Mouse (Mus musculus): ENCODE measurements around the gene Arfgef2. TPM values are rescaled to one million over a fixed set of nuclear protein-coding genes. Genes with fewer than 3 reads are reported as not detected.

Gene Arfgef2
- polyA plus RNA-seq, 1 experiment from 2014 or later: 4.1 TPM

- H3K9ac ChIP-seq: no peak overlapping the region
- ATAC-seq (ENCODE audit: low FRiP score, low read depth): no peak
- no peaks in the 10 kb centered on the region for H3K9me3 ChIP-seq
- H3K4me2 ChIP-seq (replicated peaks): no peak overlapping the region
- H3K4me1 ChIP-seq: no peaks in the 10 kb centered on the region
- no peaks in the 10 kb centered on the region for H3K27me3 ChIP-seq
- peaks cover 41% of the 10 kb centered on the region for H3K36me3 ChIP-seq
- H3K27ac ChIP-seq: no peak overlapping the region
- no peak overlapping the region for H3K4me3 ChIP-seq
- WGBS: 91% methylated on average over 4 of the region's 4 CpGs
Observed at GRCm38 (mm10) chr2:166834796-166835195, 29.4 kb downstream of the Arfgef2 start.

GRCm38 (mm10) chr2:166835581-166835980 lies 30.2 kb downstream of the Arfgef2 start:
- no peaks in the 10 kb centered on the region for H3K9me3 ChIP-seq
- H3K9ac ChIP-seq: no peak overlapping the region
- peaks cover 42% of the 10 kb centered on the region for H3K36me3 ChIP-seq
- no peak overlapping the region for H3K4me2 ChIP-seq (replicated peaks)
- H3K27me3 ChIP-seq: no peaks in the 10 kb centered on the region
- no peak overlapping the region for H3K4me3 ChIP-seq
- no peak overlapping the region for H3K27ac ChIP-seq
- WGBS: 80% methylated on average over 5 of the region's 5 CpGs
- no peak for ATAC-seq (ENCODE audit: low FRiP score, low read depth)
- H3K4me1 ChIP-seq: no peaks in the 10 kb centered on the region

GRCm38 (mm10) chr2:166841813-166842212 lies 36.4 kb downstream of the Arfgef2 start:
- Histone ChIP-seq H3K27me3 (no peaks in the 10 kb centered on the region), H3K4me2 (replicated peaks) (no peak overlapping the region), H3K27ac (no peak overlapping the region), H3K4me1 (no peaks in the 10 kb centered on the region), H3K9me3 (no peaks in the 10 kb centered on the region), H3K36me3 (peaks cover 56% of the 10 kb centered on the region), H3K9ac (no peak overlapping the region), H3K4me3 (no peak overlapping the region)
- WGBS: 80% methylated on average over 4 of the region's 4 CpGs
- ATAC-seq (ENCODE audit: low FRiP score, low read depth): no peak

GRCm38 (mm10) chr2:166850691-166851090 lies 45.3 kb downstream of the Arfgef2 start:
- no peaks in the 10 kb centered on the region for H3K4me1 ChIP-seq
- H3K27ac ChIP-seq: no peak overlapping the region
- peaks cover 82% of the 10 kb centered on the region for H3K36me3 ChIP-seq
- no peak overlapping the region for H3K9ac ChIP-seq
- 87% methylated on average over 11 of the region's 11 CpGs for WGBS
- no peak overlapping the region for H3K4me2 ChIP-seq (replicated peaks)
- H3K4me3 ChIP-seq: no peak overlapping the region
- no peak for ATAC-seq (ENCODE audit: low FRiP score, low read depth)
- 0 out of 2 replicates have a peak, but pooled peaks cover 4% of the 10 kb centered on the region for H3K9me3 ChIP-seq
- no peaks in the 10 kb centered on the region for H3K27me3 ChIP-seq

- Histone ChIP-seq H3K9ac (no peak overlapping the region), H3K4me1 (no peaks in the 10 kb centered on the region), H3K4me2 (replicated peaks) (no peak overlapping the region), H3K27me3 (no peaks in the 10 kb centered on the region), H3K27ac (no peak overlapping the region), H3K9me3 (0 out of 2 replicates have a peak, but pooled peaks cover 4% of the 10 kb centered on the region), H3K4me3 (no peak overlapping the region), H3K36me3 (peaks cover 86% of the 10 kb centered on the region)
- 91% methylated on average over 7 of the region's 7 CpGs for WGBS
- ATAC-seq (ENCODE audit: low FRiP score, low read depth): no peak
Observed at GRCm38 (mm10) chr2:166852270-166852669, 46.9 kb downstream of the Arfgef2 start.

- ATAC-seq (ENCODE audit: low FRiP score, low read depth): no peak
- 0 out of 2 replicates have a peak, but pooled peaks cover 4% of the 10 kb centered on the region for H3K9me3 ChIP-seq
- 92% methylated on average over 8 of the region's 8 CpGs for WGBS
- no peak overlapping the region for H3K27ac ChIP-seq
- H3K36me3 ChIP-seq: peaks cover 93% of the 10 kb centered on the region
- no peak overlapping the region for H3K4me2 ChIP-seq (replicated peaks)
- H3K9ac ChIP-seq: no peak overlapping the region
- H3K4me3 ChIP-seq: no peak overlapping the region
- H3K4me1 ChIP-seq: no peaks in the 10 kb centered on the region
- no peaks in the 10 kb centered on the region for H3K27me3 ChIP-seq
Observed at GRCm38 (mm10) chr2:166855771-166856170, 50.4 kb downstream of the Arfgef2 start.

GRCm38 (mm10) chr2:166856366-166856765 lies 51.0 kb downstream of the Arfgef2 start:
- Histone ChIP-seq H3K9ac (no peak overlapping the region), H3K27ac (no peak overlapping the region), H3K4me1 (no peaks in the 10 kb centered on the region), H3K36me3 (peaks cover 92% of the 10 kb centered on the region), H3K4me3 (no peak overlapping the region), H3K9me3 (0 out of 2 replicates have a peak, but pooled peaks cover 4% of the 10 kb centered on the region), H3K4me2 (replicated peaks) (no peak overlapping the region), H3K27me3 (no peaks in the 10 kb centered on the region)
- no peak for ATAC-seq (ENCODE audit: low FRiP score, low read depth)
- WGBS: 87% methylated on average over 6 of the region's 6 CpGs

- Histone ChIP-seq H3K27me3 (no peaks in the 10 kb centered on the region), H3K4me2 (replicated peaks) (no peak overlapping the region), H3K36me3 (peaks cover 92% of the 10 kb centered on the region), H3K9ac (no peak overlapping the region), H3K27ac (no peak overlapping the region), H3K9me3 (0 out of 2 replicates have a peak, but pooled peaks cover 2% of the 10 kb centered on the region), H3K4me3 (no peak overlapping the region), H3K4me1 (no peaks in the 10 kb centered on the region)
- ATAC-seq (ENCODE audit: low FRiP score, low read depth): no peak
- 87% methylated on average over 2 of the region's 2 CpGs for WGBS
Observed at GRCm38 (mm10) chr2:166857118-166857517, 51.7 kb downstream of the Arfgef2 start.

GRCm38 (mm10) chr2:166859214-166859613 lies 53.8 kb downstream of the Arfgef2 start:
- Histone ChIP-seq H3K27ac (no peak overlapping the region), H3K27me3 (no peaks in the 10 kb centered on the region), H3K4me3 (no peak overlapping the region), H3K9me3 (no peaks in the 10 kb centered on the region), H3K36me3 (peaks cover 89% of the 10 kb centered on the region), H3K9ac (no peak overlapping the region), H3K4me2 (replicated peaks) (no peak overlapping the region), H3K4me1 (no peaks in the 10 kb centered on the region)
- ATAC-seq (ENCODE audit: low FRiP score, low read depth): no peak
- WGBS: 75% methylated on average over 7 of the region's 7 CpGs

- H3K9me3 ChIP-seq: no peaks in the 10 kb centered on the region
- no peak overlapping the region for H3K4me3 ChIP-seq
- no peaks in the 10 kb centered on the region for H3K4me1 ChIP-seq
- no peak overlapping the region for H3K4me2 ChIP-seq (replicated peaks)
- H3K27me3 ChIP-seq: no peaks in the 10 kb centered on the region
- no peak overlapping the region for H3K27ac ChIP-seq
- no peak overlapping the region for H3K9ac ChIP-seq
- ATAC-seq (ENCODE audit: low FRiP score, low read depth): no peak
- WGBS: 83% methylated on average over 3 of the region's 3 CpGs
- peaks cover 92% of the 10 kb centered on the region for H3K36me3 ChIP-seq
Observed at GRCm38 (mm10) chr2:166862505-166862904, 57.1 kb downstream of the Arfgef2 start.

- H3K36me3 ChIP-seq: peaks cover 94% of the 10 kb centered on the region
- no peak for ATAC-seq (ENCODE audit: low FRiP score, low read depth)
- WGBS: 84% methylated on average over 10 of the region's 10 CpGs
Observed at GRCm38 (mm10) chr2:166865476-166865875, 60.1 kb downstream of the Arfgef2 start.

GRCm38 (mm10) chr2:166870271-166870865 lies 65.0 kb downstream of the Arfgef2 start:
- Histone ChIP-seq H3K27ac (no peak overlapping the region), H3K9me3 (no peaks in the 10 kb centered on the region), H3K9ac (no peak overlapping the region), H3K27me3 (no peaks in the 10 kb centered on the region), H3K4me3 (no peak overlapping the region), H3K36me3 (peaks cover 93% of the 10 kb centered on the region), H3K4me1 (no peaks in the 10 kb centered on the region), H3K4me2 (replicated peaks) (no peak overlapping the region)
- 94% methylated on average over 20 of the region's 20 CpGs for WGBS
- no peak for ATAC-seq (ENCODE audit: low FRiP score, low read depth)

More at GRCm38 (mm10) chr2:166865476-166865875, 60.1 kb downstream of the Arfgef2 start:
- H3K9ac ChIP-seq: no peak overlapping the region
- no peaks in the 10 kb centered on the region for H3K9me3 ChIP-seq
- no peaks in the 10 kb centered on the region for H3K27me3 ChIP-seq
- H3K4me1 ChIP-seq: no peaks in the 10 kb centered on the region
- no peak overlapping the region for H3K4me3 ChIP-seq
- H3K27ac ChIP-seq: no peak overlapping the region
- no peak overlapping the region for H3K4me2 ChIP-seq (replicated peaks)

GRCm38 (mm10) chr2:166870899-166871298 lies 65.5 kb downstream of the Arfgef2 start:
- Histone ChIP-seq H3K27ac (no peak overlapping the region), H3K9ac (no peak overlapping the region), H3K9me3 (no peaks in the 10 kb centered on the region), H3K36me3 (peaks cover 88% of the 10 kb centered on the region), H3K27me3 (no peaks in the 10 kb centered on the region), H3K4me2 (replicated peaks) (no peak overlapping the region), H3K4me3 (no peak overlapping the region), H3K4me1 (no peaks in the 10 kb centered on the region)
- ATAC-seq (ENCODE audit: low FRiP score, low read depth): no peak
- 93% methylated on average over 10 of the region's 10 CpGs for WGBS
